Mouse (Mus musculus) cortical plate, adult 2 months (tissue): Measurements from ENCODE around the gene Cdc42ep1. TPM values are rescaled to one million over a fixed set of nuclear protein-coding genes. Genes with fewer than 3 reads are reported as not detected.

Experiments
- H3K27ac ChIP-seq: fragments of 200-500 bp; 2 replicates; pipeline ENCODE4 v1.5.1; 2012; ENCODE audit warnings: low read length, control low read depth, inconsistent platforms; ENCODE audit not compliant: insufficient read depth
- H3K4me1 ChIP-seq: fragments of 200-500 bp; 2 replicates; pipeline ENCODE4 v1.6.1; 2011; ENCODE audit warnings: low read length; ENCODE audit not compliant: control insufficient read depth, insufficient read depth
- H3K4me3 ChIP-seq: fragments of 200-500 bp; 2 replicates; pipeline ENCODE4 v1.5.1; 2011; ENCODE audit warnings: mild to moderate bottlenecking, low read length, control low read depth; ENCODE audit not compliant: insufficient read depth
- CTCF ChIP-seq: fragments of 200-500 bp; IDR thresholded peaks from 2 replicates; pipeline ENCODE4 v1.5.1; 2011; ENCODE audit warnings: mild to moderate bottlenecking, control low read depth, low read length; ENCODE audit not compliant: insufficient read depth; ENCODE audit errors: extremely low read depth
- POLR2A ChIP-seq: fragments of 200-500 bp; IDR thresholded peaks from 2 replicates; pipeline ENCODE4 v1.6.1; 2011; ENCODE audit warnings: mild to moderate bottlenecking, low read length, control low read depth; ENCODE audit not compliant: insufficient read depth; ENCODE audit errors: extremely low read depth
- polyA plus RNA-seq: library from polyadenylated mRNA; depleted of rRNA; stranded (reverse); fragments of >200 nt; gene quantifications from 2 replicates; pipeline ENCODE4 v1.2.3, GENCODE M21; 2012

The Cdc42ep1 gene
- polyA plus RNA-seq, 1 experiment: 28.1 TPM

GRCm38 (mm10) chr15:78826213-78827204, 15.9 kb upstream of the Cdc42ep1 start:
- TF ChIP-seq POLR2A (no peak), CTCF (peak; percentile 86)
- no peaks in the 10 kb centered on the region for H3K4me1 ChIP-seq
- H3K4me3 ChIP-seq: no peak overlapping the region
- H3K27ac ChIP-seq: no peak overlapping the region

DNA sequence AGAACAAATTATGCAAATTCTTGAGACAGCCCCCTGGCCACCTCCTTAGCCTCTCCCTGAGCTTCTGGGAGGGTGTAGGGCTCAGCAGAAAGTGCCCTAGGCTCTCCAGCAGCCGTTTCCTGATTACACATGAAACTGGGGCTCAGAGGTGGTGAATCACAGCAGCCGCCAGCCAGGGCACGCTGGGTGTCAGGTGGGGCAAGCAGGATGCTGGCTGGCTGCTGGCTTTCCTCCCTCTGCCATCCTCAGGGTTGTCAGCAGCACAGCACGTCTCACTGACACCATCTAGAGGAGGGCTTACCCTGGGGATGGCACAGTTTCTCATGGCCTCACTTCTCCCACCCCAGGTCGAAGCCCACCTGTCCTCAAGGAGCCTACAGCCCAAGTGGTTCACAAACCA, 14.1 kb upstream of the Cdc42ep1 start:
- H3K4me3 ChIP-seq: no peak overlapping the region
- no peak overlapping the region for H3K27ac ChIP-seq
- H3K4me1 ChIP-seq: no peaks in the 10 kb centered on the region
- no peak for TF ChIP-seq CTCF

GRCm38 (mm10) chr15:78829636-78830035, 12.8 kb upstream of the Cdc42ep1 start:
- Histone ChIP-seq H3K4me1 (no peaks in the 10 kb centered on the region), H3K27ac (no peak overlapping the region), H3K4me3 (no peak overlapping the region)
- no peak for TF ChIP-seq POLR2A
- no peak for TF ChIP-seq CTCF

GRCm38 (mm10) chr15:78830742-78831719, 11.4 kb upstream of the Cdc42ep1 start:
- Histone ChIP-seq H3K27ac (no peak overlapping the region), H3K4me1 (0 out of 2 replicates have a peak, but pooled peaks cover 2% of the 10 kb centered on the region), H3K4me3 (no peak overlapping the region)
- TF ChIP-seq POLR2A (no peak), CTCF (no peak)

- H3K4me3 ChIP-seq: no peak overlapping the region
- peak overlapping the region; percentile 9; the same call in 1 of the 2 replicates for H3K27ac ChIP-seq
- TF ChIP-seq CTCF (no peak), POLR2A (no peak)
- 0 out of 2 replicates have a peak, but pooled peaks cover 2% of the 10 kb centered on the region for H3K4me1 ChIP-seq
Measured at GRCm38 (mm10) chr15:78831720-78832657, 10.4 kb upstream of the Cdc42ep1 start.

DNA sequence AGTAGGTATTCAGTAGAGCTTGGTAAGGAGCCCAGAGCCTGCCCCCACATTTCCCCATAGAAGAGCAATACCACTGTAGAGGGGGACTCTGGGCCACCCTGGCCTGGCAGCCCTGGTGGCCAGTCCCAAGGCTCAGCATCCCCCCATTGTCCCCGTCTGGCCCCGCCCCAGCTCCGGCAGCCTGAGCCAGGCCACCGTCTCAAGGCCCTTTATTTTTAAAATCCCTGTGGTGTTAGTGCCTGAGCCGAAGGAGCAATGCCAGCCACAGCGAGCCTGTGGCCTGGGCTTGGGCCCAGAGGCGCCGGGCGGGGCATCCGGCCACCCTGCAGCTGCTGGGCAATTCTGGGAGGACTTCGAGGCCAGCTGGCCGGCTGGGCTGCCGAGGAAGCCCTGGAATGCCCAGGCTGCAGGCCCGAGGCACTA, 9.7 kb upstream of the Cdc42ep1 start:
- peak overlapping the region; percentile 71 for H3K27ac ChIP-seq
- no peak overlapping the region for H3K4me3 ChIP-seq
- TF ChIP-seq CTCF (no peak), POLR2A (no peak)
- 0 out of 2 replicates have a peak, but pooled peaks cover 2% of the 10 kb centered on the region for H3K4me1 ChIP-seq

DNA sequence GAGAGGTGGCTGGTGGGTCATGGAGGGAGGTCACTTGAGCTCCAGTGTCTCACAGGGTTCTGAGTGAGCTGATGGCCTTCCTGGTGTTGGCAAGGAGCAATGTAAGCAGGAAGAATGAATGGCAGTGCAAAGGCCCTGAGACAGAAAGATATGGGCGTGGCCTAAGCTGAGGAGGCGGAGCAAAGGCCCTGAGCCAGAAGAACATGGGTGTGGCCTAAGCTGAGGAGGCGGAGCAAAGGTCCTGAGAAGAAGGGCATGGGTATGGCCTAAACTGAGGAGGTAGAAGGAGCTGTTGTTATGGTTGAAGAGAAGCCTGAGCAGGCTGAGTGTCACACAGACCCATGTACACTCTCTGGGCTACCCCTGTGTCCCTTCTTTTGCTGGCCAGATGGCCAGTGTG, 8.8 kb upstream of the Cdc42ep1 start:
- Histone ChIP-seq H3K4me3 (no peak overlapping the region), H3K4me1 (0 out of 2 replicates have a peak, but pooled peaks cover 2% of the 10 kb centered on the region), H3K27ac (peak overlapping the region; percentile 71; the same call in 1 of the 2 replicates)
- TF ChIP-seq POLR2A: no peak
- no peak for TF ChIP-seq CTCF

DNA sequence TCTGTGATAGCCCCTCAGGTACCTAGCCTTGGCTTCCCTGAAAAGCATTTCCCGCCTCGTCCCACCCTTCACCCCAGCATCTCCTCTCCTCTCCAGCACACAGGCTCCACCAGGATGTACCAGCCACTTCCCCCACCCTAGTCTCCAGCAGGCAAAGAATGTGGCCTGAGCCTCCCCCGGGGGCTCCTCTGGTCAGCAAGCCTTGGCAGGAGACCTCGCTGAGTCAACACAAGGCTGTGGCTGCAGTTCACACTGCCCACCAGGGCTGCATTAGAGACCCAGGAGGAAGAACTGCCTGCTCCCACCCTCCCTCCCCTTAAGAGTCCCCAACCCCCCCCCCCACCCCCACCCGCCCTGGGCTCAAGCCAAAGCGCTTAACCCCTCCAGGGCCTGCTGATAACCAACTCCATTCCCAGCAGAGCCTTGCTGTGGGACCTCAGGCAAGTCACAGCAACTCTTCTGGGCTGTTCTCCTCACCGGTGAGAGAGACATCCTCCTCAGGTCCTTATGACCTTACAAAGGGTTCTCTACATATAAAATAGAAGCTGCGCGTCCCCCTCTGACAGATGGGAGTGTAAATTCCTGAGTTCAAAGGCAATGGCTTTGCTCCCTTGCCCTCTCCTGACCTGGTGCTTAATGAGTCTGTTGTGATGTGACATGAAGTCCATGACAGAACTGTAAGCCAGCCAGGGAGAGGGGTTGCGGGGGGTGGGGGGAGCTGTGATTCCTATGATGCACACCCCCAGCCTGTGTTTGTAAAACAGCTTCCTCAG, 8.0 kb upstream of the Cdc42ep1 start:
- Histone ChIP-seq H3K27ac (no peak overlapping the region), H3K4me1 (0 out of 2 replicates have a peak, but pooled peaks cover 2% of the 10 kb centered on the region), H3K4me3 (no peak overlapping the region)
- no peak for TF ChIP-seq POLR2A
- no peak for TF ChIP-seq CTCF
